Mouse (Mus musculus): ENCODE measurements around the gene 4933427D14Rik. TPM values are rescaled to one million over a fixed set of nuclear protein-coding genes. Genes with fewer than 3 reads are reported as not detected.

The 4933427D14Rik gene
- total and polyA plus RNA-seq, 3 experiments = 14.5 to 19.6 TPM; not detected in 1

DNA sequence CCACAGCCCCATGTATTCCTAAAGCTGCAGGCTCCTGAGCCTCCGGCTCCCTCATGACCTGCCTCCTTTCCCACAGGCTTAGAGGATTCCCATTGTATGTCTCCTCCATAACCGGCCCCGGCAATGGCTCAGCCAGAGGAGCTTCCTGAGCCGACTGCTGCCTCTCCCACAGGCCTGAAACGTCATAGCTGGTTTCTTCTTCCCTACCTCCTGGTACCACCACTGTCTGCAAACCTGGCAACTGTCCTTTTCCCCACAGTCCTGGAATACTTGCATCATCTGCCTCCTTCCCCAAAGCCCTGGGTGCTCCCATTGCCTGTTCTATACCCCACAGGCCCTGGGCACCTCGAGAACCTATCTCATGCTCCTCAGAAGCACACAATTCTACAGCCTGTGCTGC lies 2.0 kb downstream of the 4933427D14Rik start:
- Histone ChIP-seq H3K27me3 (ENCODE audit: control insufficient read depth in 1 of 2, insufficient read depth in 2 of 2, low read length in 2 of 2) (no peaks in the 10 kb centered on the region), H3K79me2 (ENCODE audit: control insufficient read depth, insufficient read depth, low read length, poor library complexity) (peaks cover 38% of the 10 kb centered on the region), H3K4me3 (ENCODE audit: control insufficient read depth in 1 of 2, insufficient read depth in 1 of 2, low read depth in 2 of 2, low read length in 2 of 2) (no peak overlapping the region), H3K9ac (ENCODE audit: control insufficient read depth, low read depth, low read length, poor library complexity, severe bottlenecking) (peak overlapping the region; percentile 96), H3K4me1 (ENCODE audit: control insufficient read depth in 1 of 2, insufficient read depth in 2 of 2, low read length in 2 of 2) (peaks cover 0 to 12% of the 10 kb centered on the region in 2 experiments; a peak in 3 of 4 replicates), H3K36me3 (ENCODE audit: control insufficient read depth in 1 of 2, insufficient read depth in 2 of 2, low read length in 2 of 2) (peaks cover 0 to 13% of the 10 kb centered on the region in 2 experiments; a peak in 2 of 4 replicates), H3K27ac (ENCODE audit: control insufficient read depth, low read depth, low read length) (no peak overlapping the region), H3K9me3 (replicated peaks; ENCODE audit: insufficient read depth, low read length) (no peaks in the 10 kb centered on the region)
- TF ChIP-seq ELF1 (IDR thresholded peaks at IDR 0.05; ENCODE audit: low read depth, low read length) (no peak), POLR2AphosphoS5 (IDR thresholded peaks at IDR 0.05; ENCODE audit: borderline replicate concordance, low read depth, low read length) (no peak), ZC3H11A (IDR thresholded peaks at IDR 0.05; ENCODE audit: low read depth, low read length) (no peak)
- DNase-seq (ENCODE audit: low read depth, low spot score) = no peak

- no peaks in the 10 kb centered on the region for H3K9me3 ChIP-seq (replicated peaks; ENCODE audit: insufficient read depth, low read length)
- DNase-seq (ENCODE audit: low read depth, low spot score) = no peak
- peaks cover 0 to 4% of the 10 kb centered on the region in 2 experiments; a peak in 2 of 4 replicates for H3K36me3 ChIP-seq (ENCODE audit: control insufficient read depth in 1 of 2, insufficient read depth in 2 of 2, low read length in 2 of 2)
- no peak overlapping the region for H3K9ac ChIP-seq (ENCODE audit: control insufficient read depth, low read depth, low read length, poor library complexity, severe bottlenecking)
- H3K27me3 ChIP-seq (ENCODE audit: control insufficient read depth in 1 of 2, insufficient read depth in 2 of 2, low read length in 2 of 2) = no peaks in the 10 kb centered on the region
- no peak overlapping the region for H3K27ac ChIP-seq (ENCODE audit: control insufficient read depth, low read depth, low read length)
- H3K79me2 ChIP-seq (ENCODE audit: control insufficient read depth, insufficient read depth, low read length, poor library complexity) = peaks cover 35% of the 10 kb centered on the region
- H3K4me3 ChIP-seq (ENCODE audit: control insufficient read depth in 1 of 2, insufficient read depth in 1 of 2, low read depth in 2 of 2, low read length in 2 of 2) = no peak overlapping the region
- peaks cover 0 to 12% of the 10 kb centered on the region in 2 experiments; a peak in 3 of 4 replicates for H3K4me1 ChIP-seq (ENCODE audit: control insufficient read depth in 1 of 2, insufficient read depth in 2 of 2, low read length in 2 of 2)
- TF ChIP-seq ETS1 (IDR thresholded peaks at IDR 0.05; ENCODE audit: low read depth, low read length) = no peak
- TF ChIP-seq SMC3 (IDR thresholded peaks at IDR 0.05; ENCODE audit: low read depth, low read length) = no peak
- no peak for TF ChIP-seq ZMIZ1 (IDR thresholded peaks at IDR 0.05; ENCODE audit: low read depth, low read length)
- no peak for TF ChIP-seq CHD2 (IDR thresholded peaks at IDR 0.05; ENCODE audit: low read length)
Measured at GRCm38 (mm10) chr11:72203440-72203839, 3.8 kb downstream of the 4933427D14Rik start.

GRCm38 (mm10) chr11:72196506-72196905 lies 10.8 kb downstream of the 4933427D14Rik start:
- no peak overlapping the region for H3K4me3 ChIP-seq (ENCODE audit: control insufficient read depth in 1 of 2, insufficient read depth in 1 of 2, low read depth in 2 of 2, low read length in 2 of 2)
- DNase-seq (ENCODE audit: low read depth, low spot score) = no peak
- no peaks in the 10 kb centered on the region for H3K9me3 ChIP-seq (replicated peaks; ENCODE audit: insufficient read depth, low read length)
- H3K4me1 ChIP-seq (ENCODE audit: control insufficient read depth in 1 of 2, insufficient read depth in 2 of 2, low read length in 2 of 2) = no peaks in the 10 kb centered on the region
- H3K27me3 ChIP-seq (ENCODE audit: control insufficient read depth in 1 of 2, insufficient read depth in 2 of 2, low read length in 2 of 2) = no peaks in the 10 kb centered on the region
- no peak overlapping the region for H3K9ac ChIP-seq (ENCODE audit: control insufficient read depth, low read depth, low read length, poor library complexity, severe bottlenecking)
- H3K27ac ChIP-seq (ENCODE audit: control insufficient read depth, low read depth, low read length) = no peak overlapping the region
- peaks cover 0 to 8% of the 10 kb centered on the region in 2 experiments; a peak in 2 of 4 replicates for H3K36me3 ChIP-seq (ENCODE audit: control insufficient read depth in 1 of 2, insufficient read depth in 2 of 2, low read length in 2 of 2)
- TF ChIP-seq MYC (IDR thresholded peaks at IDR 0.05; ENCODE audit: low read depth, low read length) (no peak), TAL1 (IDR thresholded peaks at IDR 0.05; ENCODE audit: low read length) (no peak), CHD2 (IDR thresholded peaks at IDR 0.05; ENCODE audit: low read length) (no peak), MEF2A (IDR thresholded peaks at IDR 0.05; ENCODE audit: extremely low read depth, insufficient replicate concordance, low read depth, low read length, poor library complexity, severe bottlenecking) (no peak), CTCF (IDR thresholded peaks at IDR 0.05 in 2 of 3, conservative IDR thresholded peaks at IDR 0.05 in 1 of 3; ENCODE audit: control insufficient read depth in 1 of 3, insufficient read depth in 1 of 3, low read depth in 2 of 3, low read length in 3 of 3, poor library complexity in 1 of 3, severe bottlenecking in 1 of 3) (no peak), MAX (IDR thresholded peaks at IDR 0.05; ENCODE audit: low read length) (no peak), RAD21 (IDR thresholded peaks at IDR 0.05; ENCODE audit: low read depth, low read length) (no peak), ZKSCAN1 (IDR thresholded peaks at IDR 0.05; ENCODE audit: low read depth, low read length) (no peak), MAZ (IDR thresholded peaks at IDR 0.05; ENCODE audit: low read depth, low read length) (no peak)
- H3K79me2 ChIP-seq (ENCODE audit: control insufficient read depth, insufficient read depth, low read length, poor library complexity) = no peaks in the 10 kb centered on the region; the same call in 1 of the 2 replicates

Measured in MEL (cell line).